Mouse (Mus musculus) liver, adult 2 months (tissue): ENCODE measurements around the gene Agap1.
A peak's percentile ranks its signal among the peaks of the same experiment; 100 is the strongest.

ENCODE experiments used
- CTCF ChIP-seq: fragments of 200-500 bp; IDR thresholded peaks from 2 replicates; pipeline ENCODE4 v1.5.1; 2011; ENCODE audit warnings: low read depth, low read length, control low read depth
- POLR2A ChIP-seq: fragments of 200-500 bp; IDR thresholded peaks from 2 replicates; pipeline ENCODE4 v1.6.1; 2011; ENCODE audit warnings: low read length, control low read depth; ENCODE audit not compliant: insufficient read depth; ENCODE audit errors: extremely low read depth

GRCm38 (mm10) chr1:89943202-89943601 is 488.6 kb downstream of the Agap1 start:
- peak; percentile 94 for TF ChIP-seq CTCF
- no peak for TF ChIP-seq POLR2A
